Mouse (Mus musculus) spleen, adult 10 weeks (tissue): Measurements from ENCODE around the gene Slc36a2. TPM values are rescaled to one million over a fixed set of nuclear protein-coding genes. Genes with fewer than 3 reads are reported as not detected.

Experiments used
- polyA plus RNA-seq: library from polyadenylated mRNA; stranded (reverse); fragments of 350-450 nt; fragmentation: Illumina TruSeq; extraction: RNeasy Lipid Tissue Mini Kit (QIAGEN cat#74804); gene quantifications from one replicate; pipeline ENCODE4 v1.2.3, GENCODE M21; 2015; ENCODE audit warnings: low replicate concordance; ENCODE audit not compliant: insufficient read depth

Gene Slc36a2
- polyA plus RNA-seq: 9.7 TPM

DNA sequence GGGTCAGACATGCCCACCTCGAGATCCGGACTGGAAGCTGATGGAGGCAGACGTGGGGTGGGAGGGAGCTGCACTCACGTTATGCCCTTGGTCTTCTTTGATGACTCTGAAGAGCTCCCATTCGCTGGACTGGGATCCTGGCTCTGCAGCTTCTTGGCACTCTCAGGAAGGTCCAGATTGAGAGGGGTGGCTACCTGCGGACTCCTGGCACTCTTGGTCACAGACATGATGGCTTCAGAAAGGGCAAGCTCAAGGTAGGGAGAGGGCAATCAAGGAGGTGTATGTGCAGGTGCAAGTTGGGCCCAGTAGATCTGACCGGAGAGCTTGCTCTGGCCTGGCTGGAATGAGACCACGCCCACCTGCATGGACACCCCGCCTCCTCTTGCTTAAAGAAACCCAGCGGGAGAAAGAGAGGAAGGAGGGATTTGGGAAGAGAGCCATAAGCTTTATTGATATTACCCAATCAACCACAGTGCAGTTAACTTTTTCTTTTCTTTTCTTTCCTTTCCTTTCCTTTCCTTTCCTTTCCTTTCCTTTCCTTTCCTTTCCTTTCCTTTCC is at the start of gene Slc36a2:
Slc36a2 (minus strand) TSS at position 345 of the 559 bp plus-strand sequence.

DNA sequence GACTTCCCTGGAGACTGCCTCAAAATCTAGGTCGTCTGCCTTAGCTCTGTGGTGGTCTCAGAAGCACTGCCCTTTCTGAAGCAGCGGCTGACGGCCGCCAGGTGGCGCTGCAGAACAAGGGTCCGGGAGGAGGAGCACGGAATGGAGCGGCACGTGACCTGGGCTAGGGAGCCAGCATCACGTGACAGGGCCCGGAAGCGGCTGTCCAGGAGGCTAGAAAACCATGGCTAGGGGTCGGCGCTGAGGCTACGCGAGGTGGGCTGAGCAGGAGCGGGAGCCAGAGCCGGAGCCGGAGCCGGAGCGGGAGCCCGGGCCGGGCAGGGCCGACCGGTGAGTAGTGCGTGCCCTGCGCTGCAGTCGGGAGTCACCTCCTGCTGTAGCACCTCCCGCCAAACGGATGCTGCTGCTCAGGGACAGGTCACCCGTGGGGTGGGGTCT is 19.3 kb upstream of the Slc36a2 start, which contains the start of gene Slc36a1:
Slc36a1 (plus strand) TSS at position 192 of the 438 bp plus-strand sequence.

DNA sequence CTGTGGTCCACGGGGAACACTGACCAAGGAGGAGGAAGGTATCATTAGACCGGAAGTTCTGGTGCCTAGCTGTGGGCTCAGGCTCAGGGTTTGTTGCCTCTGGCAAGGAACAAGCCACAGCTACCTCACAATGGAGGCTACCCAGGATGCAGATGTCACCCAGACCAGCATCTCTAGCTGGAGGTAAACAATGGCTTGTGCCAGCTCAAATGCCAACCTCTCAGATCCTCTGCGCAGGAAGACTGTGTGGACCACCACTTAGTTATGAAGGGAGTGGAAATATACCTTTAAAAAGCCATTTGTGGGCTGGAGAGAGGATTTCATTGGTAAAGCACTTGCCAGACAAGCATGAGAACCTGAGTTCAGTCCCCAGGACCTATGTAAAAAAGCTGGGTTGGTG is 33.3 kb downstream of the Slc36a2 start, which contains the start of gene Slc36a3:
Slc36a3 (minus strand) TSS at position 101 of the 400 bp plus-strand sequence.

Other genes with a start within 250 kb of the Slc36a2 start
- gene Tnip1, start 222.2 kb downstream of the Slc36a2 start, polyA plus RNA-seq: 23.1 TPM
- gene Anxa6, start 151.6 kb downstream of the Slc36a2 start, polyA plus RNA-seq: 179 TPM
- gene Ccdc69, start 106.9 kb downstream of the Slc36a2 start, polyA plus RNA-seq: 47.8 TPM
- gene Gm2a, start 87.0 kb downstream of the Slc36a2 start, polyA plus RNA-seq: 141 TPM
- 0.30 TPM for gene Slc36a3, start 33.4 kb downstream of the Slc36a2 start, polyA plus RNA-seq
- 16.2 TPM for gene Slc36a1, start 19.3 kb upstream of the Slc36a2 start, polyA plus RNA-seq
- 0.04 TPM for gene Fat2, start 151.5 kb upstream of the Slc36a2 start, polyA plus RNA-seq
- gene Sparc, start 238.1 kb upstream of the Slc36a2 start, polyA plus RNA-seq: 278 TPM